Mouse (Mus musculus) lung, adult 18-20 months (tissue): ENCODE results near the gene Ebi3.

Source experiments
- DNase-seq, 2 experiments: peaks; one replicate each; pipeline ENCODE4 v3.0.0; 2022; ENCODE audit warnings: mixed read lengths in 2 of 2

Gene Ebi3

DNA sequence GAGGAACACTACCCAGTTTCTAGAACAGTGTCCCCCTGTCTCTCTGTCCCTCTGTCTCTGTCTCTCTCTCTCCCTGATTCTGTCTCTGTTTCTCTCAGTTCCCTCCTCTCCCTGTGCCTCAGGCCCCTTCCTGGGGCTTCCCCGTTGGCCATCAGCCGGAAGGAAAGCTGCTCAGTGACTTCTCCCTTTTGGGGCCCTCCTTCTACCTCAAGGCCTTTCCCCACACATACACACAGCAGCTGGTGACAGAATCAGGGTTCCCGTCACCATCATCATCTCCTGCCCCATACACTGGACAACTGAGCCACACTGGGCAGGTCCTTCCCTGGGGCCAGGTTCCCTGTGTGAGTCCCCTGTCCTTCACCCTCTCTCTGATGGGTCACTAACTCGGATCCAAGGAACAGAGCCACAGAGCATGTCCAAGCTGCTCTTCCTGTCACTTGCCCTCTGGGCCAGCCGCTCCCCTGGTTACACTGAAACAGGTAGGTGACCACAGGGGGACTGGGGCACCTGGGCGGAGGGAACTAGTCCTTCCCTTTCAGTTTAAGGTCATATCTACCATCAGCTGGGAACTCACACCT is at the start of gene Ebi3:
Gene Ebi3 (plus strand): TSS at position 194 of the 581 bp plus-strand sequence.
- no peak for DNase-seq

DNA sequence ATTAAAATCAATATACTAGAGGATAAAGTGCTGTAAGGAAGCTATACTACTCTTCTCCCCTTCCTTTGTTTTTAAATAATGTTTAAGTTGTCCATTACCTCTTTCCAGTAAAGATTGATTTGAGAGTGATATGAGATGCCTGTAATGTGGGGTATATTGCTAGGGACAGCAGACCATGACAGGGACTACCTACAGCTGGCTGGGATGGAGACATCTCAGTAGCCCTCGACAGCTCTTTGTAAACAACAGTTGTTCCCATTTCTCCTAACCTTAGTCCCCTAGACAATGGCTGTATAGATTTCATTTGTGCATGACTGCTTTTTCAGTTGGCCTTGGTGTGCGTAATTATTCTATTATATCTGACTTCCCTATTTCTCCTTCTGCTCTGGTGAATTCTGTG is 49.4 kb upstream of the Ebi3 start:
- DNase-seq = no peak

DNA sequence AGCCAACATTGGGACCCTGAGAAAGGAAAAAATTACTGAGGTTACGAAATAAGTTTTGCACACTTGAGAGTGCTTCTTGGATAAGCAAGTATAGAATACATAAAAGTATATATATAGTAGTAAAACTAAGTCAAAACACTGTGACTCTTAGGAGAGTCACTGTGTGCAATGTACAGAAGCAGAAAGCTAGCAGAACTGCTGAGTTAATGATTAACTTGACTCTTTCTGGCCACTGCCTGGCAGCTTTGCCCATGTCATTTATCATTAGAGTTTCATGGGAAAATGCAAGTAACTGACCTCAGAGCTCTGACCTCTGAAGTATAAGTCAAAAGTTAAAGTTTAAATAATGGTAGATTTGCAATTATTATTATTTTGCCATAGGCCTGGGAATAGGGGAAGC is 48.8 kb upstream of the Ebi3 start:
- peak in 1 of 2 experiments; percentile 7 for DNase-seq

DNA sequence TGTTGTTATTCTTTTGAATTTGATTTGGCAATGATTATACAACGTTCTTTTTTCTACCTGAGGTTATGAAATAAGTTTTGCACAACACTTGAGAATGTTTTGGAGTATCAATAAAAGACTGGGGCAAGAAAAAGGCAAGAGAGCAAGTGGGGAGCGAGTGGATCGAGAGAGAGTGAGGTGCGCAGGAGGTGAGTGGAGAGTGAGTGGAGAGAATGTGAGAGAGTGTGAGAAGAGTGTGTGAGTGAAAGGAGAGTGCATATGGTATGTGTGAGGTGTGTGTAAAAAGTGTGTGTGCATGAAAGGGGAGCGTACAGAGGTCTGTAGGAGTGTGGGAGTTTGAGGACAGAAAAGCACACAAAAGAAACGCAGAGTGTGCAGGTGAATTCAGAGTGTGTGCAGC is 48.3 kb upstream of the Ebi3 start:
- peak in 1 of 2 experiments; percentile 8 for DNase-seq

DNA sequence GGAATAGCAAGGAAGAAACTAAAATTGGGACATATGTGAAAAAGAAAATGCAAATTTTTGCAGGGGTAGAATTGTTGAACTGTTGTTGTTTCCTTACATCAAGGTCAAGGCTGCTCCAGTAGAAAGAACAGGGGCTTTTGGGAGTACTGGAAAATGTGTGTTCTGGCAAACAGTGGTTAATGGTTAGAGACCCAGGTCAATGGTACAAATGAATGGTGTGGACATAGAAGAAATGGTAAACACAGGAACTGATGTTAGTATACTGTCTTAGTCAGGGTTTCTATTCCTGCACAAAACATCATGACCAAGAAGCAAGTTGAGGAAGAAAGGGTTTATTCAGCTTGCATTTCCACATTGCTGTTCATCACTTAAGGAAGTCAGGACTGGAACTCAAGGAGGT is 45.8 kb upstream of the Ebi3 start:
- no peak for DNase-seq

DNA sequence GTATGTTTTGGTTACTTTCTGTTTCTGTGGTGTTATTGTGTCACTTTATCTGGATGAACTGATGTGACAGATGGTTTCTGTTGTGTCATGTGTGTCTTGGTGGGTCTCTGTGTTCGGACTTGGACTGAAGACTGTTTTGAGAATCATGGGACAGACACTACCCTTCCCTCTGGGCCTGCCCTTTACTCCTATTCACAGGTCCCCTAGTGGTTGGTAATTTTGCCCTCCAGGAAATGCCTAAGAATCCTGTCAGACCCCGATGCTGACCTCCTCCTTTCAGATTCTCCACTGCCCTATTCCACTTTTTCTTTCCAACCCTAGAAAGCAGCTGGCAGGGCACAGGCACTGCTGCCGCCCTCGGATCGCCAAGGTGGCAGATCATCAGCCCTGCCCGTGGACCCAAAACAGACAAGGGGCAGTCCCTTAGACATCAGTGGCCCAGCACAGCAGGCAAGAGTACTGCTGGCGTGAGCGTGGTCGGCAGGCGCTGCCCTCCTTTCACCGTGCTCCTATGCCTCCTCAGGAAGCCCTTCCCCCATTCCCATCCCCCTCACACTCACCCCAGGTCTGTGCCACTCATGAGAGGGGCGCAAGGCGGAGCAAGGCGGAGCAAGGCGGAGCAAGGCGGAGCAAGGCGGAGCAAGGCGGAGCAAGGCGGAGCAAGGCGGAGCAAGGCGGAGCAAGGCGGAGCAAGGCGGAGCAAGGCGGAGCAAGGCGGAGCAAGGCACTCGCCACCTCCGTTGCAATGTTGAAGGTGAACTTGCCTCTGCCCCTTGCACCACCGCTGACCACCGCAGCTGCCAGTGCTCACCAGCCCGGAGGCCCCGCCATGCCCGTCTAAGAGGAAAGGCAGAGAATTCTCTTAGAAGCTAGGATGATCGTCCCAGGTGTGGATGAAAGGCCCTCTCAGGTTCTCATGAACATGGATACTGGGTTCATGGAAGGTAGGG is 20.6 kb upstream of the Ebi3 start:
- peak; percentile 66 to 70 for DNase-seq

DNA sequence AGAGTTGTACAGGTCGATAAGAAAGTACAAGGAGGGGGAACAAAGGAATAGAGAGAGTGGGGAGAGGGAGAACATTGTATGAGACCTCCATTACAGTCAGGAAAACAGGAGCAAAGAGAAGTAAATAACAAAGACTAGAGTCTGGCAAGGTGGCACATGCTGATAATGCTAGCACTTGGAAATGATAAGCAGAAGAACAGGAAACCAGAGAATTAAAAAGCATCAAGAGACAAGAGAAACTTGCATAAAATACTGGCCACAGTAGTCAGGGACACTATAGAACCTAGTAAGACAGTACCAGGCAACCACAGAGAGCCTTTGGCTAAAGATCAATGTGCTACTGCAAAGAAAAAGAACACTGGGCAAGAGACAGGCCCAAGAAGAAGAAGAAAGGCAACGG is 19.8 kb upstream of the Ebi3 start:
- DNase-seq = no peak

DNA sequence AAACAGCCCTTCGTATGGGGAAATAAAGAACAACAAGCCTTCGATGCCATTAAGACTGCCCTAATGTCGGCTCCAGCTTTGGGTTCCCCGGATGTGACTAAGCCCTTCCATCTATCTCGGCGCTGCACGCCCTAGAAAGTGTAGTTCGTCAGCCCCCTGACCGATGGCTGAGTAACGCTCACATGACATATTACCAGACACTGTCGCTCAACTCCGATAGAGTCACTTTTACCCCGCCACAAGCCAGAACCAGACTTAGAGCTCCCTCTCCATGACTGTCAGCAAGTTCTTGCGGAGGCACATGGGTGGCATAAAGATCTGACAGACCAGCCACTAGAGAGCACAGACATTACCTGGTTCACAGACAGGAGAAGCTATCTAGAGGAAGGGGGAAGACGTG is 19.2 kb upstream of the Ebi3 start:
- no peak for DNase-seq

DNA sequence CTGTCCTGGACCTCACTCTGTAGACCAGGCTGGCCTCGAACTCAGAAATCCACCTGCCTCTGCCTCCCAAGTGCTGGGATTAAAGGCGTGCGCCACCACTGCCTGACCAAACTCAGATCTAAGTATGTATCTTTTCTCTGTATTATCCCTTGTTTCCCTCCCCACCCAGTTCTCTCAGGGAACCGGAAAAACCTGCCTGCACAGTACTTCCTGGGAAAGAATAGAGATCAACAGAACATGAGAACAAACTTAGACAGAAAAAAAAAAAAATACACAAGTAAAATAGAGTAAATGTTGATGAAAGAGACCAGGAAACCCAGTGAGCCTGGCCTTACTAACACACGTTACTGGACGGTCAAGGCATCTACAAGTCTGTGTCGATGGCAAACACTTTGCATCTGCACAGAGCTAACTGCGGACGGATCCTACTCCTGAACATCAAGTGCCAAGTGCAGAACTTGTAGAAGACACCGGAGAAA is 8.0 kb upstream of the Ebi3 start:
- DNase-seq = peak; percentile 52 to 71

DNA sequence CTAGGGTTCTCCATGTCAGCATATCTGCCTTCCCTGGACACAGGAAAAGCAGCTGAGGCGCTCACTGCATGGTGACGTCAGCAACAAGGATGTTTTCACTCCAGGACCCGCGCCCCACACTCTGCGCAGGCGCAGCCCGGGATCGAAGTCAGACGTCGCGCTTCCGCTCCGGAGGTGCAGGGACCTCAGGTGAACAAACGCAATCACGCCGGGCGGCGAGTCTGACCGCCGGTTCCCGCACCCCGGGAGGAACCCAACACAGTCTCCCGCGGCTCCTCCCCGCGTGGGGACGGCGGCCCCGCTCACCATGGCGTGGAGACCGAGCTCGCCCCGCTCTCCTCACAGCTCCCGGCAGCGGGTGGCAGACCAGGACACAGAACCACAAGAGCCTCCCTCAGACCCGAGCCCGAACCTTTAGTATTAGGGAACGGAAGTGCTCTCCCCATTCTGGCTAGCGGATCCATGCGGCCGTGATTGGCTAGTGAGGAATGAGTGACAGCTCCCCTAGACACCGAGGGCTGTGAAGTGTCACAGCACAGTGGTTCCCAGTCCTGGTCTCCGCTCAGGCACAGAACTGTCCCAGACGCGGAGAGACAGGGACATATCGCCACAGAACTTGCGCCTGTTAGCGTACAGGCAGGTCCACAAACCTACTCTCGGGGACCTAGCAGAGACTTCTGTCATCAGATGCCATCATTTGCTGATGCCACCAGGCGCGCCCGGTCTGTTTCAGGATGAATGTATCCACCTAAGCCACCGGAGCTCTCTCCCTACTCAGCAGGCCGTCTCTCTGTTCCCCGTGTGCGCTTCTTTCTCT is 7.4 kb upstream of the Ebi3 start:
- DNase-seq = peak; percentile 96

DNA sequence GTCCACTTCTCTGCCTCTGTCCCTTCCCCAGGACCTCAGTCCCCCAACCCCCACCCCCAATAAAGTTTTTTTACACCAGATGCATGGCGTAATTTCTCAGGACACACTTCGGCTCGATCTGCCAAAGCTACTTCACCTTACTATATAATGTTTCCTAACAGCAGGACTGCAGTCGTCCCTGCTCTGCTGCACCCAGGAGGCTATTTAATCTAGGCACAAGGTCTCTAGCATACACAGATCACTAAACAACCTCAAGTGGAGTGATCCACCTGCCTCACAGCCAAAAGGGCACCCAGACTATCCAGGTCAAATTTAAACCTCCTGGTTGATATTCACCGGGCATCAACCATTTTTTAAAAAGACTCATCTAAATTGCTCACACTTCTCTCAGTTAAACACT is 6.7 kb upstream of the Ebi3 start:
- DNase-seq = no peak

DNA sequence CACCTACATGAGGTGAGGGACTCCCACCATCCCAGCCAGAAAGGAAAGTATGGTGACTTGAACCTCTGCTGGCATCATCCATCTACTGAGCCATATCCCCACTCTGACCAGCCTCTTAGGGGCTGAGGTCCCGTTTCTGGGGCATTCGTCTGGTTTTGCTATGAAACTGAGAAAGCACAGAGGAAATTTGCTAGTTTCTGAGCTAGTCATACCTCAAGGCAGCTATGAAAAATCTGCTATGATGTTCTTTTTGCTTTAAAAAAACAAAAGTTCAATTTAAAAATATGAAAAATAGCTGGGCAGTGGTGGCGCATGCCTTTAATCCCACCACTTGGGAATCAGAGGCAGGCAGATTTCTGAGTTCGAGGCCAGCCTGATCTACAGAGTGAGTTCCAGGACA is 3.8 kb upstream of the Ebi3 start:
- DNase-seq = no peak

DNA sequence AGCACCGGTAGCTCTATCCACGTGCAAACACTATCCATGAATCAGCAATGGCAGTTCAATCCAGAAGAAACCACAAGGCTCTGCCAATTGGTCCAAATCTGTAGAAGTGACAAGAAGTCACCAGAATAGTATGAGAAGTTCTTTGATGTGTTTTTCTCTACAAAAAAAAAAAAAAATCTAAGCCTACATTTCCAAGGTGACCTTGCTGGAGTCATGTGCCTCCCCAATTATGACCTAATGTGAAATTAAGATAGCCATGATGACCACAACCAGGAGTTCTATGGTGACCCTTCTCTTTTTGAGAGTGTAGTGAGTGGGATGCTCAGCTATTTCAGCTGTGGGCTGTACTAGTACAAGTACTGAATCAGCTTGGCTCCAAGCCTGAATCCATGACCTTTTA is 3.0 kb upstream of the Ebi3 start, which contains the start of gene Zfp119b:
Gene Zfp119b (minus strand): TSS at position 101 of the 400 bp plus-strand sequence.
- no peak for DNase-seq

DNA sequence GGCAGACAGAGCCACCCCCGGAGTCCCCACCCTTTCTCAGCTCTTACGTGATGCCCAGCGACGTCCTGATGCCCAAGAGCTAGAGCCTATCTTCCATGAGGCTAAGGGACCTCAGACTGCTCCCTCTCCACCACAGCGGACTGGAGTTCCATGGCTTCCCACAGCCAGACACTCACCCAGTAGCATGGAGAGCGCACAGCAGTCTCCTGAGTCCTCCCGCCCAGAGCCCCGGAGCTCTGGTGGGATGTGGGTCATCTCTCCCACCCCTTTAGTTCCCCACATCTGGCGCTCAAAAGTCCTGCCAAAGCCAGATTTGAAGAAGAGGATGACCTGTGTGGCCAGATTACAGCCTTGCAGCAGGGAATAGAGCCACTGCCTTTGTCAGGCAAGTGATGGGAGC is 1.8 kb upstream of the Ebi3 start:
- no peak for DNase-seq

DNA sequence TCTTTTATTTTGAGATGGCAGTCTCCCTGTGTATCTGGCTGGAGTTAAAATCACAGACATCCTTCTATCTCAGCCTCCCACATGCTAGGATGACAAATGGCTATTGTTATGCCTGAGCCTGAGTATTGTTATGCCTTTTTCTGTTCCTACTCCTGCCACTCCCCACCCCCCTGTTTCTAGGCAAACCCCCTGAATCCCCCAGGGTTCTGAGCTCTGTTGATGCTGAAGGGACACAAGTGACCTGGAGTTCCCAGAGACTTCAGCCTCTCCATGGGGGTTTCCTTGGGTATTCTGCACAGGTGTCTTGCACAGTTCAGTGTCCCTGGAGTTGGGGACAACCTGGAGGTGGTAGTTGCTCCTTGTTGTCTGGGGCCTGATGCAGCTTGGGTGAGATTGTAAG is 399 bp upstream of the Ebi3 start:
- DNase-seq = no peak

DNA sequence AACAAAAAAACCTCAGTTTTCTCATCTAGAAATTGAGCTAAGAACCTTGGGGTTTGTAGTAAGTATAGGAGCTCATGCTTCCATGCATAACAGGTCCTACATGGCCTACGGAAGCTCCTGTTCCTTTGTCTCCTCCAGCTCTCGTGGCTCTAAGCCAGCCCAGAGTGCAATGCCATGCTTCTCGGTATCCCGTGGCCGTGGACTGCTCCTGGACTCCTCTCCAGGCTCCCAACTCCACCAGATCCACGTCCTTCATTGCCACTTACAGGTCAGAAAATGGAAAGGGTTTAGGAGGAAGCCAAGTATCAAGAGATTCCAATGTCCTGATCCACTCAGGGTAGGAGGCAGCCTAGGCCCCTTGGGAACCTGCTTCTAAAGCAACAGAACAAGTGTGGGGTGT is 1.3 kb downstream of the Ebi3 start:
- no peak for DNase-seq

DNA sequence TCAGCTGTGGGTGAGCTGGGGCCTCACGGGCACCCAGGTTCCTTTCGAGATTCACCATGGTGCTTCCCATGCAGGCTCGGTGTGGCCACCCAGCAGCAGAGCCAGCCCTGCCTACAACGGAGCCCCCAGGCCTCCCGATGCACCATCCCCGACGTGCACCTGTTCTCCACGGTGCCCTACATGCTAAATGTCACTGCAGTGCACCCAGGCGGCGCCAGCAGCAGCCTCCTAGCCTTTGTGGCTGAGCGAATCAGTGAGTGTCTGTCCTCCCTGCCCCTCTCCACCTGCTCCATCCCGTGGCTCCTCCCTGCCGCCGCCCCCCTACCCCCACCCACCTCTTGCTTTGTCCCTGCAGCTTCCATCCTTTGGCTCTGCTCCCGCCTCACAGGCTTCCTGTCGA is 1.8 kb downstream of the Ebi3 start:
- DNase-seq = no peak

DNA sequence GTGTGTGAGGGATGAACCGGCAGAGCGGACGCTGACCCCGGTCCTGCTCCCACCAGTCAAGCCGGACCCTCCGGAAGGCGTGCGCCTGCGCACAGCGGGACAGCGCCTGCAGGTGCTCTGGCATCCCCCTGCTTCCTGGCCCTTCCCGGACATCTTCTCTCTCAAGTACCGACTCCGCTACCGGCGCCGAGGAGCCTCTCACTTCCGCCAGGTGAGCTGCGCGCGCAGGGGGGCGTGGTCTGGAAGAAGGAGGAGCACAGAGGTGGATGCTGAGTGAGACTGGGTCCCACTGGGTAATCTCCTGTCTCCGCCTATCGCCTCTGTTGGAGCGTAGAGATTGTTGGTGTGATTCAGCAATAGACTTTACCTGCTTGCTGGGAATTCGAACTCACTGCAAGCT is 3.7 kb downstream of the Ebi3 start:
- DNase-seq = peak; percentile 83 to 90

DNA sequence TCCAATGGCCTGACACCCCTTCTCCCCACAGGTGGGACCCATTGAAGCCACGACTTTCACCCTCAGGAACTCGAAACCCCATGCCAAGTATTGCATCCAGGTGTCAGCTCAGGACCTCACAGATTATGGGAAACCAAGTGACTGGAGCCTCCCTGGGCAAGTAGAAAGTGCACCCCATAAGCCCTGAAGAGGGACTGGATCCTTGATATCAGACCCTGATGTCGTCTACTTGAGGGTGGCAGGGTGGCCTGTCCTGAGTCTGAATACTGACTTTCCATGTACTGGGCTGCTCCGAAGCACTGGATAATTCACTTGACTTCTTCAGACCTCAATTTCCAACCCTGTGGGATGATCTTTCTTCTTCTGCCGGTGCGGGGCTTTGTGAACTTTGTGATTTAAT is 4.2 kb downstream of the Ebi3 start:
- DNase-seq = no peak

DNA sequence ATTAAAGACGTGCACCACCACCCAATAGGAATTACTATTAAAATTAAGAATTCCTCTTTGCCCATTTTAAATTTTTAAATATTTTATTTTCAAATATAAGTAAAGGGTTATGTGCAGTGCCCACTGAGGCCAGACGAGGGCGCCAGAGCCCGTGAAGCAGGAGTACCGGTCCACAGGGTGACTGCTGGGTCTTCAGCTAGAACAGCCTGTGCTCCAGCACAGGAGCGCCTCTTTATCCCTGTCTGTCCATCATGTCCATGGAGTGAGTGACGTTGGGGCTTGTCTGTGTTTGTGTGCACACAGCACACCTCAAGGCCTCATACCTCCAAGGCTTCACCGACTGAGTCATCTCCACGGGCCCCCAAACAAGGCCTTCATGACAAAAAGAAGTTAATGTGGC is 4.7 kb downstream of the Ebi3 start:
- DNase-seq = peak; percentile 61 to 73

DNA sequence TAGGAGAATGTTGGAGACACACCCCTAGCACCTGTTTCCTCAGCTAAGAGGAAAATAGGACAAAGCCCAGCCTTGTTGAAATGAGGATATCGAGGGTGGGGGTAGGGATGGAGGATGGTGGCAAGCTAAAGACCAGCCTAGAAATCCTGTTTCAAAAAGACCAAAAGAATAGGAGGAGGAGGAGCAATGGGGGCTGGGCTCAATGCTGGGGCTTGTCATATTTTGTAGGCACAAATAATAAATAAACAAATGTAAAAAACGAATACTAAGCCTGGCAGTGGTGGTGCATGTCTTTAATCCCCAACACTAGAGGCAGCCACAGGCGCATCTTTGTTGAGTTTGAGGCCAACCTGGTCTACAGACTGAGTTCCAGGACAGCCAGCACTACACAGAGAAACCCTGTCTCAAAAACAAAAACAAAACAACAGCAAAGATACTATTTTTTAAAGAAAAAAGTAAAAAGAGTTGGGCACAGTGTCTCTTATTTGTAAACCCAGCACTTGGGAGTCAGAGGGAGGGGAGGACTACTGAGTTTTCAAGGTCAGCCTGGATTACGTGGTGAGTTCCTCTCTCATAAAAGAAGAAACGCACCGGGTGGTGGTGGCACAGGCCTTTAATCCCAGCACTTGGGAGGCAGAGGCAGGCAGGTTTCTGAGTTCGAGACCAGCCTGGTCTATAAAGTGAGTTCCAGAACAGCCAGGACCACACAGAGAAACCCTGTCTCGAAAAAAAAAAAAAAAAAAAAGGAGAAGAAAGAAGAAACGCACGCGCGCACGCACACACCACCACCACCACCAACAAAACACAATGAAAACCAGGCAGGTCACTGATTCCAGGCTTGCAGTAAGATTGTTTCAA is 5.5 kb downstream of the Ebi3 start:
- no peak for DNase-seq

DNA sequence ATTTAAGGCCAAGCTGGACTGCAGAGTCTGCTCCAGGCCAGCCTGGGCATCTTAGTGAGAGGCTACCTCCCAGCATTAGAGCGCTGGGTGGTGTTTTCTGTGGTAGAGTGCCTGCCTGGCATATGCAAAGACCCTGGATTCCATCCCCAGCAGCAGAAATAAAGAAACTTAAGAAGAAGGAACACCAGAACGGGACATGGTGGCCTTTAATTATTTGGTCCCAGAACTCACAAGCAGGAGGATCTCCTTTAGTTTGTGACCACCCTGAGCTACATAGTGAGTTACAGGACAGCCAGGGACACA is 6.1 kb downstream of the Ebi3 start:
- DNase-seq = no peak
